Mouse (Mus musculus) liver, postnatal 0 days (tissue): ENCODE results near the gene Bcl2l14. TPM values are rescaled to one million over a fixed set of nuclear protein-coding genes. Genes with fewer than 3 reads are reported as not detected.
A peak's percentile ranks its signal among the peaks of the same experiment; 100 is the strongest.

Source experiments
- ATAC-seq: fragments of 200-750 bp; cut with Nextera tagmentation; 2 replicates; pipeline ENCODE4 v1.8.0; 2017; ENCODE audit warnings: mild to moderate bottlenecking, moderate library complexity
- DNase-seq: peaks from one replicate; pipeline ENCODE4 v3.0.0-alpha.2; 2016
- H3K27ac ChIP-seq: fragments of 300-500 bp; sonication (generic); 2 replicates; pipeline ENCODE4 v1.5.1; 2014; ENCODE audit warnings: antibody characterized with exemption, moderate library complexity, mild to moderate bottlenecking, low read depth
- H3K27me3 ChIP-seq: fragments of 300-500 bp; sonication (generic); 2 replicates; pipeline ENCODE4 v1.6.1; 2014; ENCODE audit warnings: low read length, control low read depth, mixed read lengths; ENCODE audit not compliant: insufficient read depth
- H3K36me3 ChIP-seq: fragments of 300-500 bp; sonication (generic); replicated peaks from 2 replicates; pipeline ENCODE4 v1.6.1; 2014; ENCODE audit warnings: mild to moderate bottlenecking, control low read depth, low read length, moderate library complexity, mixed read lengths; ENCODE audit not compliant: insufficient read depth
- H3K4me1 ChIP-seq: fragments of 300-500 bp; sonication (generic); 2 replicates; pipeline ENCODE4 v1.6.1; 2014; ENCODE audit warnings: antibody characterized with exemption, mild to moderate bottlenecking, control low read depth; ENCODE audit not compliant: insufficient read depth
- H3K4me2 ChIP-seq: fragments of 300-500 bp; sonication (generic); 2 replicates; pipeline ENCODE4 v1.6.1; 2014; ENCODE audit warnings: low read depth, mild to moderate bottlenecking, low read length, moderate library complexity, mixed read lengths
- H3K4me3 ChIP-seq: fragments of 300-500 bp; sonication (generic); 2 replicates; pipeline ENCODE4 v1.5.1; 2014; ENCODE audit warnings: low read depth, low read length
- H3K9ac ChIP-seq: fragments of 300-500 bp; sonication (generic); replicated peaks from 2 replicates; pipeline ENCODE4 v1.6.1; 2014; ENCODE audit warnings: mild to moderate bottlenecking, moderate library complexity
- H3K9me3 ChIP-seq: fragments of 300-500 bp; sonication (generic); 2 replicates; pipeline ENCODE4 v1.6.1; 2016; ENCODE audit warnings: mild to moderate bottlenecking, control low read depth, low read length, mixed read lengths
- CTCF ChIP-seq: sonication (generic); IDR thresholded peaks from 2 replicates; pipeline ENCODE4 v1.5.1; 2016; ENCODE audit warnings: antibody characterized with exemption, low read depth
- EP300 ChIP-seq: IDR thresholded peaks from 2 replicates; pipeline ENCODE4 v1.6.1; 2016; ENCODE audit warnings: antibody characterized with exemption, low read depth, mild to moderate bottlenecking
- WGBS: fragments of 180-500 bp; shearing (Covaris S2); extraction: QIAGEN DNeasy Blood & Tissue Kit; methylation state at CpG from one replicate; pipeline ENCODE4 v1.1.7; 2014; ENCODE audit not compliant: insufficient replicate concordance; 5-methylcytosine and 5-hydroxymethylcytosine counted together
- polyA plus RNA-seq: library from polyadenylated mRNA; unstranded; fragments of >200 nt; fragmentation: Nextera tagmentation; extraction: Ambion mirVana; gene quantifications from 2 replicates; pipeline ENCODE4 v1.2.1, GENCODE M21; 2015

The Bcl2l14 gene
- polyA plus RNA-seq, 1 experiment from 2014 or later: 0.14 TPM

DNA sequence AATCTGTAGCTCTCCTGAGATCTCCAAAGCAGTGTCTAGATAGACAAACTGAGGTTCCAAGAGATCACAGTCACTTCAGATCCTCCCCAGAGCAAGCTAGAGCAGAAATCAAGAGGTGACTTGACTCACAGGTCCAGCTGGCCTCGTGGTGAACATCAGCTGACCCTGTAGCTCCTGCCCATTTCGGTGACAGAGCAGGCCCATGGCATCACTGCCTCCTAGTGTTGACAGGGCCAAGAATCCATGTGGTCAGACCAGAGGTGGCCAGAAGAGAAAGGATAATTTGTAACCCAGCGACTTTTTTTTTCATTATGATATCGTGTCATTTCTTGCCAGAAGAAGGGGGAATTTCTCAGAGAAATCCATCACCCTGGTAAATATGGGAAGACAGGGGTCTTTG is 30.2 kb upstream of the Bcl2l14 start:
- TF ChIP-seq CTCF: peak; percentile 57
- TF ChIP-seq EP300: no peak
- no peak overlapping the region for H3K4me3 ChIP-seq
- no peak overlapping the region for H3K4me2 ChIP-seq
- H3K36me3 ChIP-seq: no peaks in the 10 kb centered on the region
- 29% methylated on average over 4 of the region's 4 CpGs for WGBS
- no peak overlapping the region for H3K27ac ChIP-seq
- peaks cover 8% of the 10 kb centered on the region; the same call in 1 of the 2 replicates for H3K4me1 ChIP-seq
- H3K9me3 ChIP-seq: no peaks in the 10 kb centered on the region
- H3K9ac ChIP-seq: no peak overlapping the region
- no peaks in the 10 kb centered on the region for H3K27me3 ChIP-seq
- ATAC-seq (peak; percentile 60; the same call in 1 of the 2 replicates), DNase-seq (peak; percentile 28)

DNA sequence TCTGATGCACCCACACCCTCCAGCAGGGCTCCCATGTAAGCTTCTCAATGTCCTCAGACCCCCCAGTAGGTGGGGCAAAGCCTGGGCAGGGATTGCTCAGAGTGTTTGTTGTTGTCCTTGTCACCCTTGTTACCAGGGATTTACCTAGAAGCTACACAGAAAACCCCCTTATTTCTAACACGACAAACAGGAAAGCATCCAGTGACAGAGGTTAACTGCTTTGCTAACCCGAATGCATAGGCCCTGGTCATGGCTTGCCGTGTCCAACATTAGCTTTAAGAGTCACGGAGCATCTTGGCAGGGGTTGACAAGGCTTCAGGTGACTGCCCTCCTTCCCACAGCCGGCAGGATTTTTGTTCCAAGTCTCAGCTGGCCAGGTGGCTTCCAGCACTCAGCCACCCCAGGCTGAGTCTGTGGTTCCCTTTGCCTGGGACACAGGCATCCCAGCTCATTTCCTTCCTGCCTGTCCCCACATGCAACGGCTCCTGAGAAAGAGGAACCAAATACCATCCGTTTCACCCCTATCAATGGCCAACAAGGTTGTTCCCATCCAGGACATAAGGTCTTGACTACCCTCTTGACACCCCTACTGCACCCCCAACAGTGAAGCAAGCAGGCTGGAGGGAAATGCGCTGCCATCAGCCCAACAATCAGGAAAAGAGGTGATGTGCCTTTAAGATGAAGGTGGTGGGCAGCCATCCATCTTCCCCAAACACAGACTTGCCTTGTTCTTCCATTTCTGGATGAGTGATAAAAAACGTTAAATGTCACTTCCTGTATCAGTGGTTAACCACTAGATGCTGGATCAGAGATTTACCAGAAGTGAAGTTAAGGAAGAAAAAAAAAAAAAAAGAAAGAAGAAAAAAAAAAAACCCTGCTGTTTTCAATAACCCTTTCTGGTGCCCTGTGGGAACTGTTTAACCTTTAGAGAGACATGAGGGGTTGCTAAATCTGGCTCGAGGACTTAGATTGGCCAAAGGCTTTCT is 29.5 kb upstream of the Bcl2l14 start:
- ATAC-seq (peak; percentile 56), DNase-seq (peak; percentile 24)
- 0 out of 2 replicates have a peak overlapping the region, but pooled peaks have one; percentile 39 for H3K27ac ChIP-seq
- peaks cover 8% of the 10 kb centered on the region; the same call in 1 of the 2 replicates for H3K4me1 ChIP-seq
- H3K4me2 ChIP-seq: no peak overlapping the region
- H3K9me3 ChIP-seq: no peaks in the 10 kb centered on the region
- WGBS: 19% methylated on average over 10 of the region's 10 CpGs
- H3K9ac ChIP-seq: no peak overlapping the region
- TF ChIP-seq EP300 (no peak), CTCF (no peak)
- H3K36me3 ChIP-seq: no peaks in the 10 kb centered on the region
- no peak overlapping the region for H3K4me3 ChIP-seq
- no peaks in the 10 kb centered on the region for H3K27me3 ChIP-seq

DNA sequence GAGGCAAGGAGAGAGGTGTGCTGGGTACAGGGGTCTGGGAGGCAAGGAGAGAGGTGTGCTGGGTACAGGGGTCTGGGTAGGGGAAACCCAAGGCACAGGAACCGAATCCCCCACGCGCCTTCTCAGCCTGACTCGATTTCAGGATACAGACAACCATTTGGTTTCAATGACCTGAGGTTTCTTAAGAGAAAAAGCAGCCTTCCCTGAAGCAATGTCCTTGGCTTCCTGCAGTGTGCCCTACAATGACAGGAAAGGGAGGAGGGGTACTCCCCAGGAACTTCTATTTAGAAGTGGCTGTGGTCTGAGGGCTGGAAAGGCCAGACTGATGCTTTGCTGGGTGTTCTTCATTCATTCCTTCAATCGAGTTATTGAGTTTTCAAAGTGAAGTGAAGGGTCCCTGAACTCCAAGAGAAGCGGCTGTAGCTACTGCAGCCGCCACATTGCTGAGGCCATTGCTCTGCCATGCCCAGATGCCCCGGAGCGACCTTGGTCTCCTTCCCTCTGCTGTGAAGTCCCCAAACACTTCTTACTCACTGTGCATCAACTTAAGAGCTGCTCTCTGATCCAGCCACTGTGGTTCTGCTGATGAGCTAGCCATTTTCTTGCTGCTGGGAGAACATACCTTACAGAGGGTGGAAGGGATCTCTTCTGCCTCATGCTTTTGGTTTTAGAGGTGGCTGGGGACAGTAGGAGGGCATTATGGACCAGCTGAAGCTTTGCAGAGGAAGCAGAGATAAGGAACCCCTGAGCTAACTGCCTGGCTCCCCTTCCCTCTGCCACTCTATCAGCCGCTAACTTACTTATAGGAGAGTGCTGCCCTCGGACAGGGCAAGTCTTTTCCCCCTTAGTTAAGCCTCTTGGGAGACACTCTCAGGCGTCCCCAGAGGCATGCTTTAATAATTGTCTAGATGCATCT is 28.5 kb upstream of the Bcl2l14 start:
- no peak overlapping the region for H3K4me2 ChIP-seq
- DNase-seq (no peak), ATAC-seq (no peak)
- no peaks in the 10 kb centered on the region for H3K36me3 ChIP-seq
- no peaks in the 10 kb centered on the region for H3K27me3 ChIP-seq
- TF ChIP-seq CTCF: no peak
- no peak for TF ChIP-seq EP300
- H3K9ac ChIP-seq: no peak overlapping the region
- 0 out of 2 replicates have a peak overlapping the region, but pooled peaks have one; percentile 39 for H3K27ac ChIP-seq
- 34% methylated on average over 12 of the region's 12 CpGs for WGBS
- H3K9me3 ChIP-seq: no peaks in the 10 kb centered on the region
- H3K4me3 ChIP-seq: no peak overlapping the region
- H3K4me1 ChIP-seq: peaks cover 8% of the 10 kb centered on the region; the same call in 1 of the 2 replicates

DNA sequence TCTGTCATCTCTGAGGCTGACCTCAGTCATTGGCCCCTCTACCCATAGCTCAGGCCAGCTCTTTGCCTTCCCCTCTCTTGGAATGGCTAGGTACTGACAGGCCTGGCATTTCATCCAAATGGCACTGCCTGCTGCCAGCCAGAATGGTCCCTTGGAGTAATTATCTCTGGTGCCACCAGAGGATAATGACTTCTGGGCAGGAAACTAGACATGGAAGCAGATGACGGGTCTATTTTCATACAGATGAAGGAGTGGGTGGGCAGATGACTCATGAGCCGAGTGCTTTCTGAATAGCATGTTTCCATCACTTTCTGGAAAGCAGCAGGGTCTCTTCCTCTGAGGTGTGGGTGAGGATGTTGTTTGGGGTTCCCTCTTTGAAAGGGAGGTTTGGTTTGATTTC is 23.2 kb upstream of the Bcl2l14 start:
- 50% methylated on average over 2 of the region's 2 CpGs for WGBS
- no peak for ATAC-seq
- no peaks in the 10 kb centered on the region for H3K27me3 ChIP-seq
- no peak overlapping the region for H3K27ac ChIP-seq
- no peak overlapping the region for H3K4me3 ChIP-seq
- H3K4me1 ChIP-seq: no peaks in the 10 kb centered on the region
- H3K9ac ChIP-seq: no peak overlapping the region
- H3K9me3 ChIP-seq: no peaks in the 10 kb centered on the region
- no peak for DNase-seq
- H3K36me3 ChIP-seq: no peaks in the 10 kb centered on the region
- no peak overlapping the region for H3K4me2 ChIP-seq
- no peak for TF ChIP-seq EP300
- TF ChIP-seq CTCF: no peak

DNA sequence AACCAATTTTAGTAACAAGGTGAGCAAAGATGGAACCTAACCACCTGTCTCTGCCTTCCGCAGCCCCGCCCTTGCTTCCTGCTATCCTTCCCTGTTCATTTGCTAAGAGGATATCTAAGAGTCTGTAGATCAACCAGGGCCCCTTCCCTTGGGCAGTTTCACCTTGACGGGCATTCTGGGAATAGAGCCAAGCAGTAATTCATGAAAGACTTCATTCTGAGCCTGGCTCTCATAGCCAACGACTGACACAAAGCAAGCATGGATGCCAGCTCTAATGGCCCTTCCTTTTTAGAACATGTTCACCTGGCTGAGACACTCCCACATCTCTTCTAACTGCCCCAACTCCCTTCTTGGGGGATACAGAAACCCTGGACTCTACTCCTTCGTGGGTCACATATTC is 18.9 kb upstream of the Bcl2l14 start:
- H3K27ac ChIP-seq: no peak overlapping the region
- no peaks in the 10 kb centered on the region for H3K4me1 ChIP-seq
- no peaks in the 10 kb centered on the region for H3K27me3 ChIP-seq
- no peak for ATAC-seq
- H3K4me2 ChIP-seq: no peak overlapping the region
- H3K4me3 ChIP-seq: no peak overlapping the region
- no peaks in the 10 kb centered on the region for H3K36me3 ChIP-seq
- H3K9me3 ChIP-seq: no peaks in the 10 kb centered on the region
- no peak for DNase-seq
- 78% methylated on average over 5 of the region's 5 CpGs for WGBS
- no peak overlapping the region for H3K9ac ChIP-seq
- TF ChIP-seq EP300 (no peak), CTCF (no peak)

DNA sequence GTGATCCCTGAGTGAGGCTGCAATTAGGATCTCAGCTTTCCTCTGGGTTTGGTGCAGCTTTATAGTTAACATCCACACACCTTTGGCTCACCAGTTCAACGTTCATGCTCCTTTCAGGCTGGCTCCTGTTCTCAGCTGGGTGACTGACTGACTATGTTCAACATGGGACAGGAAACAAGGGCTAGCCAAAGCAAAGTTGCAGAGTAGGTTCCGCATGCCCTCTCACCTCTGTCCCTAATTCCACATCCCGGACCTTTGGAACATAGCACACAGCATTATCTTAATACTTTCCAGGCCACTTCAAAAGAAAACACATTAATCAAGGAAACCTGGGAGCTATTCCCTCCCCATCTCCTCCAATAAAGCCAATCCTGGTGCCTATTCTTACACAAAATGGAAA is 18.3 kb upstream of the Bcl2l14 start:
- Histone ChIP-seq H3K4me2 (no peak overlapping the region), H3K36me3 (no peaks in the 10 kb centered on the region), H3K27ac (no peak overlapping the region), H3K4me1 (no peaks in the 10 kb centered on the region), H3K27me3 (no peaks in the 10 kb centered on the region), H3K9me3 (no peaks in the 10 kb centered on the region), H3K9ac (no peak overlapping the region), H3K4me3 (no peak overlapping the region)
- DNase-seq: no peak
- TF ChIP-seq EP300: no peak
- no peak for TF ChIP-seq CTCF
- 70% methylated on average over 3 of the region's 3 CpGs for WGBS
- no peak for ATAC-seq
